Mouse (Mus musculus) mouse trophoblast stem cell (cell line): ENCODE data around the gene Olfr414.

Source experiments
- in situ Hi-C, 2 experiments: fragments of 300-500 bp; cut with MseI, MboI; formaldehyde crosslinking; loops; 2 replicates in 1 of 2; 3 replicates in 1 of 2; pipeline ENCODE4 v1.15.1; 2025

Gene Olfr414

GRCm38 (mm10) chr1:174423764-174424163 is at the start of gene Olfr414:
Gene Olfr414 (plus strand): TSS chr1:174424064.
- in situ Hi-C loops: no loop called here

GRCm38 (mm10) chr1:174390746-174391145 is 33.1 kb upstream of the Olfr414 start, which contains the start of gene Olfr248:
Gene Olfr248 (plus strand): TSS chr1:174391046.
- in situ Hi-C loops: no loop called here

GRCm38 (mm10) chr1:174422959-174423358 is 905 bp upstream of the Olfr414 start:
- in situ Hi-C loops: no loop called here

- in situ Hi-C loops: loop anchor here in 1 of 2 experiments (25.0 kb wide), 1 partner anchor 964 kb away; no protein-coding TSS in a partner anchor
Observed at GRCm38 (mm10) chr1:174426180-174426986, 2.5 kb downstream of the Olfr414 start.

- in situ Hi-C loops: loop anchor here in 1 of 2 experiments (25.0 kb wide), 1 partner anchor 965 kb away; no protein-coding TSS in a partner anchor
Observed at GRCm38 (mm10) chr1:174427402-174427801, 3.5 kb downstream of the Olfr414 start.

- in situ Hi-C loops: loop anchor here in 1 of 2 experiments (25.0 kb wide), 1 partner anchor 966 kb away; no protein-coding TSS in a partner anchor
Observed at GRCm38 (mm10) chr1:174428407-174428806, 4.5 kb downstream of the Olfr414 start.

- in situ Hi-C loops: loop anchor here in 1 of 2 experiments (25.0 kb wide), 1 partner anchor 972 kb away; no protein-coding TSS in a partner anchor
Observed at GRCm38 (mm10) chr1:174434121-174434520, 10.3 kb downstream of the Olfr414 start.

GRCm38 (mm10) chr1:174441782-174442181 is 17.9 kb downstream of the Olfr414 start, which contains the start of gene Olfr220:
Gene Olfr220 (plus strand): TSS chr1:174442082.
- in situ Hi-C loops: loop anchor here in 1 of 2 experiments (25.0 kb wide), 1 partner anchor 979 kb away; no protein-coding TSS in a partner anchor

GRCm38 (mm10) chr1:174455100-174455499 is 31.2 kb downstream of the Olfr414 start:
- in situ Hi-C loops: loop anchor here in 1 of 2 experiments (25.0 kb wide), 1 partner anchor 993 kb away; no protein-coding TSS in a partner anchor

GRCm38 (mm10) chr1:174465385-174465784 is 41.5 kb downstream of the Olfr414 start:
- in situ Hi-C loops: loop anchor here in 1 of 2 experiments (25.0 kb wide), 1 partner anchor 1003 kb away; no protein-coding TSS in a partner anchor

- in situ Hi-C loops: loop anchor here in 1 of 2 experiments (25.0 kb wide), 1 partner anchor 1004 kb away; no protein-coding TSS in a partner anchor
Observed at GRCm38 (mm10) chr1:174466240-174466639, 42.4 kb downstream of the Olfr414 start.

- in situ Hi-C loops: loop anchor here (5.0 to 25.0 kb wide), 3 partner anchors 75 to 1007 kb away; no protein-coding TSS in a partner anchor
Observed at GRCm38 (mm10) chr1:174469736-174470135, 45.9 kb downstream of the Olfr414 start.

- in situ Hi-C loops: no loop called here
Observed at GRCm38 (mm10) chr1:174482567-174482966, 58.7 kb downstream of the Olfr414 start.
